Mouse (Mus musculus): ENCODE measurements around the gene Catspere2.
A peak's percentile ranks its signal among the peaks of the same experiment; 100 is the strongest.
"Not testable (repeated sequence)": the region's sequence is repeated elsewhere in the genome, so short reads cannot be mapped to it uniquely, and the experiment has no call there.

The Catspere2 gene

DNA sequence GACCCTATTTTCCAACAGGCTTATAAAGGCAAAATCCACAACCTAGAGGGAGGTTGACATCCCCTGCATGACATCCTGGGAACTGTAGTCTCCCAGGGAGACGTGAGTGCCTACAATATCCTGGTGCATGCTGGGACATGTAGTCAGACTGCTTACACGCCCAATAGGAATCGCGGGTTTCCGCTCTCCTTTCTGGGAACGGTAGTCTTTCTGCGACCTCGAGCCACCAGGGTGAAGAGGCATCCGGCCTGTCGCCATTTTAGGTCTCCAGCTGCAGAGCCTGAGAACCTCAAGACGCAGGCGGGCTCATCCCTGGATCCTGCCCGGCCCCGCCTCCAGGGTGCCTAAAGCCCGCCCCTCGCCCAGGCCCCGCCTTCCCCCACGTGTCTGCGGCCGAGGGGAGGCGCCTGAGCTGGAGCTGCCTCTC lies at the start of gene Catspere2:
Gene Catspere2 (plus strand): TSS at position 400 of the 427 bp plus-strand sequence.
- DNase-seq: peak; percentile 92

DNA sequence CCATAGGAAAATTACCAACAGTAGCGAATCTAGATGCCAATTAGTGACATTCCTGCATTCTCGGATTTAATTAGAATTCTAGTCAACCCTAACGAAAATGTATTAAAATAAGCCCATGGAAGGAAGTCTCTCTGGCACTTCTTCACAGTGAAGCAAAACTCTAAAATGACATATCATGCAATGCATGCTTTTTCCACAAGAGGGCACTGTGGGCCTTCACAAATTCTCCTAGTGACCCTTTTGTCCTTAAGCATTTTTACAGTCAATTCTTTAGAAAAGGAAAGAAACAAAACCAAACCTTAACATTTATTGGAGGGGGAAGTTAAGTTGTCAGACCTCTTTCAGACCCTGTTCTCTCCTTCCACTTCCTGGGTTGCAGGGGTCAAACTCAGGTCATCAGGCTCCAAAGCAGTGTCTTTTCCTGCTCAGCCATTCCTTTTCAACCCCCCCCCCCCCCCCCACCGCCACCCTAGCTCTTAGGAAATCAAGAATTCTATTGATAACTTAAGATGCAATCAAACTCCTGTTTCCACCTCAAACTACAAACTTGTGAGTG lies 42.7 kb upstream of the Catspere2 start:
- DNase-seq: not testable (repeated sequence)

DNA sequence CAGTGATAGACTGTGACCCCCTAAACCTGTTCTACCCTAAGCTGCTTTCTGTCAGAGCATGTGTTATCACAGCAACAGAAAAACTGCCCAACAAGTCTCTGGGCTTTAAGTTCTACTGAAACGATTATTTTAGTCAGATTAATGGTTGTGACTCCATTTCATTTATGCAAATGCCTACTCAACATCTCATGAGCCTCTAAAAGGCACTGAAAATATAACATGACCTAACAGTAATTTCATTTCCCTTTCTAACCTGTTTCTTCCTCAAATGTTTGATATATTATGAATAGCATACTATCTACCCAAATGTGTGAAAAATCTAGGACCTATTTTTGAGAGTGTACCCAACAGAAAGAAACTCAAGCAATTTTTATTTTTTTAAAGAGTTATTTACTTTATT lies 1.9 kb upstream of the Catspere2 start:
- DNase-seq: no peak

DNA sequence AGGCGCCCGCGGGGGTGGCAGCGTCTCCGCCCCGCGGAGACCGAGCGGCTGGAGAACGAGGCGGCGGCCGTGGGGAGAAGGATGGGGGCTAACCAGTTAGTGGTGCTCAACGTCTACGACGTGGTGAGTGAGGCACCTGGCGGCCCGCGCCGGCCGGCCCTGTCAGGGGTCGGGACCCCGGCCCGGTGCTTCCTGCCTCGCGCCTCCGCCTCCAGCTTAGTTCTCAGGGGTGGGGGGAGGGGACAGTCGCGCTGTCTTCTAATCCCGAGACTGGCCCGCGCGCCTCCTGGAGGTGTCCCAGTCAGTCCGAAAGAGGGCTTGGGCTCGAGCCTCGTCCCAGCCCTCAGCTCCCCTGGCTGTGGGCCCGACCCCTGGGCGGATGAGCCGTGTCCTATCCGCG lies 359 bp downstream of the Catspere2 start:
- not testable (repeated sequence) for DNase-seq

DNA sequence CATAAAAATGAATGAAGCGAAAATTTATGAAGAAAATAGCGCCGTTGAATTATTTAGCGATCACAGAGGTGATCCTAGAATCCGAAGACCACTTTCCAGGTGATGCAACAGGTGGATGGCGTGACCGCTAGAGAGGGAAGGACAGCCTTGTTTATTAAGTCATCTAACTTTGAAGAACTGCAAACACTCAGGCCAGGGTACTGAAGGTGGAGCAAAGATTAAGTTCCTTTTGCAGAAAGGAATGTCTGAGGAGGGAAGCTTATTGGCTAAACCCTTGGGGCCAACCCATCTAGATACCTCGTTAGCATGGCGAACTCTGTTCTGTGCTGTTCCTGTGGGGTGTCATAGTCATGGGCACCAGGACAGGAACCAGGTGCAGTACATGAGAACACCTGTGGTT lies 983 bp downstream of the Catspere2 start:
- DNase-seq: no peak

DNA sequence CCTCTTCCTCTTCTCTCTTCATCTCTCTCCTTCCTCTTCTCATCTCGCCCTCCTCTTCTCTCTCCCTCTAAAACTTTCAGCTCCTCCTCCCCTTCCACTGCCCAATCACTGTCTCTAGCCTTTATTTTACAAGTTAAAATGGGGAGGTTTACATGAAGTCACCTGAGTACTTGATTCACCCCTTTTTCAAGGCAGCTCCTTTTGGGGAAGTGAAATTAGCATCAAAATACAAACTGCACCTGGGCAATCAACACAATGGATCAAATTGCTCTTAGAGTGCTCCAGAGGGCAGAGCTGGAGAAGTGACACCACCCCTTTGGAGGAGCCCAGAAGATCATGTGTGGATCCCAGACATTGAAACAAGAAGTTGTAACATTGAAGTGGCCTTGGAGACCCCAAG lies 4.3 kb downstream of the Catspere2 start:
- not testable (repeated sequence) for DNase-seq

DNA sequence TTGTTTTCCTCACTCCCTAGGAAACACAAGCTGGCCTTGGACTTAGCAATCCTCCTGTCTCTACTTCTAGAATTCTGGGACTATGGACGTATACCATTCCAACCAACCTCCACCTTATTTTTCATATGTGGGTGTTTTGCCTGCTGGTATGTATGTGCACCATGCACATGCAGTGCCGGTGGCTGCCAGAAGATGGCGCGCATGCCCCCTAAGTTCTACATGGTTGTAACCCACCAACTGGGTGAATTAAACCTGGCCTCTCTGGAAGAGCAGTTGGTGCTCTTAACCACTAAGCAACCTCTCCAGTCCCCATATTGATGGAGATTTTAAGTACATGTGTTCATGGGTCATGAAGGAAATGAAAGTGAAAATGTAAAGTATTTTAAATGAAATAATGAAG lies 89.6 kb downstream of the Catspere2 start:
- DNase-seq: not testable (repeated sequence)

DNA sequence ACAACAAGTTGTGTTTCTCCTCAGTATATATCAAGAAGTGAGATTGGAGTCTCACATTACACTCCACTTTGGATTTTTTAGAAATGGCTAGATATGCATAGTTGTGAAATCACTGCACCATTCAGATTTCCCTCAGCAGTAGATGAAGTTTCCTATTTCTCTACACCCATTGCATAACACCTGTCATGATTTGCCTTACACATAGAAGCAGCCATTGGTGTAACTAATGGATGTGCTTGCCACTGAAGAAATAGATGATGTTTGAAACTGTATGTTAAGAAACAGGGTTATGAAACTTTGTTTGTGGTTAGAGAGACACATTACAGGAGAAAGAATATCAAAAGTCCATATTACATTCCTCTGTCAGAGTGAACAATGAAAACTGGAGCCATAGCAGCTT lies 114.6 kb downstream of the Catspere2 start:
- not testable (repeated sequence) for DNase-seq

DNA sequence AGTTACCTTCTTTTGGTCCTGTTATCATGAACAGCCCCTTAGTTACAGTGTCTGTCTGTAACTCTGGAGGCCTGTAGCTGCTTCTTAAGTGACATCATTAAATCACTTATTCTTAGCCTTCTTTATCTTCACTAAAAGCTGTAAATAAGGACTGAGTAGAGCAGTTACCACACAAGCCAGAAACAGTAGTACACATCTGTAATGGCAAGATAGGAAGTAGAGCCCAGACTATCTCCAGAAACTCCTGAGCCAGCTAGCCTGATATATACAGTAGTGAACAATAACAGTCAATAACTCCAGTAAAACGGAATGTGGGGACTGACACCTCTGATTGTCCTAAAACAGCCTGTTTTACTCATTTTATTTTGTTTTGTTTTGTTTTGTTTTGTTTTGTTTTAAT lies 125.3 kb downstream of the Catspere2 start:
- DNase-seq: not testable (repeated sequence)

DNA sequence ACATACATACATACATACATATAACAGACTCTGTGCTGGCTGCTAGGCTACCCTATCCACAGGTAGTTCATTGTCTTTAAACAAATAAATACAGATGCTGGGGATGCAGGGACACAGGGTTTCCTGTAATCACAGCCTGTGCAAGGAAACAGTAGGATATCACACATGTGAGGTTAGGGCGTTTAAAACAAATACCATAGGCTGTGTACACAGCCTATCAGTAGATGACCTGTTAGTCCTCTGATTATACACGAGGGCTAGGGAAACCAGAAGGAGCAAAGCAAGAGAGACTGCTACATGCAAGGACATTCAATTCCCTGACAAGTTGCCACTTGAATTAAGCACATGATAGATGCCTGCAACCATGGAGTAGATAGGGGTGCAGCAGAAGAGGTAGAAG lies 139.0 kb downstream of the Catspere2 start:
- not testable (repeated sequence) for DNase-seq

DNA sequence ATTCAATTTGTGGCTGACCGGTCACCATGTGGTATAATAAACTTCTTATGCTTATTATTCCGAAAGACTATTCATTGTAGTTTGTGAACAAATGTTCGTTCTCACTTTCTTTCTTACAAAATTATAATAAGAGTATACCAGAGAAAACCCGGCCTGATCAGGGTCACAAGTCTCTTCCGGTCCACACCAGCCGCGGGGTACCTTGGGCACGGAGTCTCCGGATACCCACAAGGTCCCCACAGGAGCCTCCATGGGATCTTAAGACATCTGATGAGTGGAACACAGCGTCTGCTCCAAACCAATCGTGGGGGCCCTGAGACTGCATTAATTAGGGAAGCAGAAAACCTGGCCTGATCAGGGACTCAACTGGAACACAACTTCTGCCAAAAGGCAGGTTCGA lies 151.1 kb downstream of the Catspere2 start:
- DNase-seq: no peak

DNA sequence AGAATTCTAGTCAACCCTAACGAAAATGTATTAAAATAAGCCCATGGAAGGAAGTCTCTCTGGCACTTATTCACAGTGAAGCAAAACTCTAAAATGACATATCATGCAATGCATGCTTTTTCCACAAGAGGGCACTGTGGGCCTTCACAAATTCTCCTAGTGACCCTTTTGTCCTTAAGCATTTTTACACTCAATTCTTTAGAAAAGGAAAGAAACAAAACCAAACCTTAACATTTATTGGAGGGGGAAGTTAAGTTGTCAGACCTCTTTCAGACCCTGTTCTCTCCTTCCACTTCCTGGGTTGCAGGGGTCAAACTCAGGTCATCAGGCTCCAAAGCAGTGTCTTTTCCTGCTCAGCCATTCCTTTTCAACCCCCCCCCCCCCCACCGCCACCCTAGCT lies 163.3 kb downstream of the Catspere2 start:
- not testable (repeated sequence) for DNase-seq

DNA sequence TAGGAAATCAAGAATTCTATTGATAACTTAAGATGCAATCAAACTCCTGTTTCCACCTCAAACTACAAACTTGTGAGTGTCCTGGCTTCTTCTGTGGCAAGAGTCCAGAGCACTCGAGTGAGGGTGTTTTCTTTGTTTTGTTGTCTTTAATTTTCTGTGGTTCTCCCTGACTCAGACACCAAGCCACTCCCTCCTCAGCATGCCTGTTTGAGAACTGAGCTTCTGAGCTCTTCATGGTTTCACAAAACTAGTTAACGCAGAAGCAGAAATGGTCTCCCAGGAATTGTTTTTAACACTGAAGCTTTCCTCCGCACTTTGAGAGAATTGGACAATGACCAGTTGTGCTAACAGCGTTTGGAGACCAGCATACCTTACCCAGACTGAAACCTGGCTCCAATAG lies 163.7 kb downstream of the Catspere2 start:
- DNase-seq: not testable (repeated sequence)

DNA sequence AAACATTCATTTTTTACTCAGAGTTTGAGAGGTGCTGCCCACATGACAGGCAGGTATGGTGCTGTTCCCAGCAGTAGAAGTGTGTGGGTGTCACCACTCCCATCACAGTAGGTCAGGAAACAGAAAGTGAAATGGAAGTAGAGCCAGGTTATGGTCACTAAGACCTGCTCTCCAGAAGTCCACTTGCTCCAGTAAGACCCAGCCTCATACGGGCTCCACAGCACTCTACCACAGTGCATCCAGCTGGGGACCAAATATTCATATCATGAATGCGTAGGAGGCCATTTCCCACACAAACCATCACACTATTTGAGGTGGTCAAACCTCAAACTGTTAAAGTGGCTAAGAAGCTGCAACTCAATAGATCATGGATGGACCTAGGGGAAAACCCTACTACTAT lies 199.0 kb downstream of the Catspere2 start:
- no peak for DNase-seq

DNA sequence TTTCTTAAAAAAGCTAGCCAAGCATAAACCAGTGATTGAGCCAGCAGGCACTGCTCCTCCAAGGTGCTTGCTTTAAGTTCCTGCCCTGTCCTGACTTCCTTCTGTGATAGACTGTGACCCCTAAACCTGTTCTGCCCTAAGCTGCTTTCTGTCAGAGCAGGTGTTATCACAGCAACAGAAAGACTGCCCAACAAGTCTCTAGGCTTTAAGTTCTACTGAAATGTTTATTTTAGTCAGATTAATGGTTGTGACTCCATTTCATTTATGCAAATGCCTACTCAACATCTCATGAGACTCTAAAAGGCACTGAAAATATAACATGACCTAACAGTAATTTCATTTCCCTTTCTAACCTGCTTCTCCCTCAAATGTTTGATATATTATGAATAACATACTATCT lies 202.4 kb downstream of the Catspere2 start:
- no peak for DNase-seq

DNA sequence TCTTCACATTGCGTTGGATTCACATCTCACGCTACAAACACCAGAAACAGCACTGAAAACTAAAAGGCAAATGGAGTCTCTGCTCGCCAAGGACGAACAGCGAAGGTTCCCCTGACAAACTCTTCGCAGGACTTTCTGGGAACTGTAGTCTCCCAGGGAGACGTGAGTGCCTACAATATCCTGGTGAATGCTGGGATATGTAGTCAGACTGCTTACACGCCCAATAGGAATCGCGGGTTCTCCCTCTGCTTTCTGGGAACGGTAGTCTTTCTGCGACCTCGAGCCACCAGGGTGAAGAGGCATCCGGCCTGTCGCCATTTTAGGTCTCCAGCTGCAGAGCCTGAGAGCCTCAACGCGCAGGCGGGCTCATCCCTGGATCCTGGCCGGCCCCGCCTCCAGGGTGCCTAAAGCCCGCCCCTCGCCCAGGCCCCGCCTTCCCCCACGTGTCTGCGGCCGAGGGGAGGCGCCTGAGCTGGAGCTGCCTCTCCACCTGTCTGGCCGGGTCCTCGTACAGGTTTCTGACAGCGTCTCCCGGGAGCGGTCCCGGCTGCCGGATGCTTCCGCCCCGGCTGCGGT lies 204.1 kb downstream of the Catspere2 start, which contains the start of gene Desi2:
Gene Desi2 (plus strand): TSS at position 202 of the 576 bp plus-strand sequence.
- DNase-seq: peak; percentile 84

DNA sequence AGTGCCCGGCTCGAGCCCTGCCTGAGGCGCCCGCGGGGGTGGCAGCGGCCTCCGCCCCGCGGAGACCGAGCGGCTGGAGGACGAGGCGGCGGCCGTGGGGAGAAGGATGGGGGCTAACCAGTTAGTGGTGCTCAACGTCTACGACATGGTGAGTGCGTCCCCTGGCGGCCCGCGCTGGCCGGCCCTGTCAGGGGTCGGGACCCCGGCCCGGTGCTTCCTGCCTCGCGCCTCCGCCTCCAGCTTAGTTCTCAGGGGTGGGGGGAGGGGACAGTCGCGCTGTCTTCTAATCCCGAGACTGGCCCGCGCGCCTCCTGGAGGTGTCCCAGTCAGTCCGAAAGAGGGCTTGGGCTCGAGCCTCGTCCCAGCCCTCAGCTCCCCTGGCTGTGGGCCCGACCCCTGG lies 204.6 kb downstream of the Catspere2 start:
- DNase-seq: peak; percentile 60

DNA sequence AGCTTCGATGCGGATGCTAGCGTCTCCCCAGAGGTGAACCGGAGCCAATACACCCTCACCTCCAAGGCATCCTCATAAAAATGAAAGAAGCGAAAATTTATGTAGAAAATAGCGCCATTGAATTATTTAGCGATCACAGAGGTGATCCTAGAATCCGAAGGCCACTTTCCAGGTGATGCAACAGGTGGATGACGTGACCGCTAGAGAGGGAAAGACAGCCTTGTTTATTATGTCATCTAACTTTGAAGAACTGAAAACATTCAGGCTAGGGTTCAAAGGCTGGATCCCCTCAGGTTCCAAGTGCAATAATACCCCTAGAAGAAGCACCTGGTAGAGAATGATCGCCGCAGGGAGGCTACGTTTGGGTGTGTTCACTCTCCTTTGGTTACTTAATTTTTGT lies 205.2 kb downstream of the Catspere2 start:
- DNase-seq: peak; percentile 4

DNA sequence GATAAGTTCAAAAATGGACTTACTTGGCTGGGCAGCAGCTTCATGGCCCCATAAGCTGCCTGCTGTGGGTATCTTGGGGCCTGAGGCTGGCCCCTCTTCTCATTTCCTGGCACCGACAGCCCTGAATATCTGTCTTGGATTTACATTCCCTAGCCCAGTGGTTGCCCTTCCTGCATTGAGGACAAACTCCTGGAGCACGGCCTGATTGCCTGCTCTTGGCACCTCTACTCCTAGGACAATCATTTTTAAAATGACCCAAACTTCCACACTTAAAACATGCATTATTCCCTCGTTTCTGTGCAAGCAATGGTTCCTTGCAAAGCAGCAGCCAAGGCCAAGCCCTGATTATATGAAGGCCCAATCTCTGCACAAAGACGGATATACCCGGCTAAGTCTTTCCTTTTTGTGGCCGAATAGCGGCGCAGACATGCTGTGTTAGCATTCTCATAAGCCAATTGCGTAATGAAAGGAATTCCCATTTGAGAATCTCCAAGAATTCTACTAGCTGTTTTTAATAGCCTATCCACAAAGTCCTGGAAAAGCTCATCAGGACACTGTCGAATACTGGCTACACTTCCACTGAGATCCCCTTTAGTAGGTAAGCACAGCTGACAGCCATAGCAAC lies 222.6 kb downstream of the Catspere2 start:
- no peak for DNase-seq

DNA sequence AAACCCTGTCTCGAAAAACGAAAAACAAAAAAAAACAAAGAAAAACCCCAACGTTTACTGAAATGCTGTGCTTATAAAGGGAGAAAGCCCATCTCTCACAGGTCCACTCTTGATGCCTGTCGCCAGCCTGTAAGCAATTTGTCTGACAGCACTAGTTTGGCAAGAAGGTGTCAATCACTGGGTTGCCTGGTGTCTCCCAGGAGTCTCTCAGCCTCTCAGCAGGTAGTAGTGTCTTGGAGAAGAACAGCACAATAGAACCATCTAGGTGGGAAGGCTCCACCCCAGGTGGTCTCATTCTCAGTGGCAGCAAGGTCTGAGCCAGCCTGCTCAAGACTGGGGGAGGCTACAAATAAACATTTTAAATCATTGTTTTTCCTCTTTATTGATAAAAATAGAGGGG lies 224.6 kb downstream of the Catspere2 start:
- not testable (repeated sequence) for DNase-seq

DNA sequence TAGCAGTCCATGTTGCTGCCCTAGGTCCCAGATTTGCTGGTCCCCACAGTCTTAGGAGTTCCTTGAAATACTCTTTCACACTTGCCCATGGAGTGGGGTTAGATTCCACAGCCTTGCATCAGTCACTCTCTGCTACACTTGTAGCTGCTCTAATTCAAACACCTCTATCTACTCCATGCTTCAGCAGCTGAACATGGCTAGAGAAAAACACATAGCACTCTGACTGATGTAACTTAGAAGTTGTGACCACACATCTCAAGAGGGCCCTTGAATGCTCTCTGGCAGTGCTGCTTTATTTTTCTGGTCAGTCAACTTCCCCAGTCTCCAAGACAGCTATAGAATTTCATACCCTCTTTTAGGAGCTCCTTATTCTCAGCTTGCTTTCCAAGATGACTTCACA lies 226.7 kb downstream of the Catspere2 start:
- no peak for DNase-seq

DNA sequence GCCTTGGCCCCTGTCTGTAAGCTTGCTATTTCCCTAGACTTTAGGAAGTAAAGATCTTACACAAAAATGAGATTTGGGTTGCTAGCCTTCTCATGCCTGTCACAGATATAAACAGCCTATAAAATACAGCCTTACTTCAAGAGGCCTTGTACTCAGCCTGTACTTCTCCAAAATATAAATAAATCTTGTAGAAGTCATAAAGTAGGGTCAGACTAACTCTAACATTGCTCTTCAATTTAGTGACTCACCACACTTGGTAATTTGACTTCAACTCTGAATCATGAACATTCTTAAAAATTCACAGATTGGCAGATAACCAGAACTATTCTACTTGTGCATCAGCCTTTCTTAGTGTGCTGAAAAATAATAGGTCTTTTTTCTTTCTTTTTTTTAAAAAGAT lies 233.9 kb downstream of the Catspere2 start:
- DNase-seq: no peak

DNA sequence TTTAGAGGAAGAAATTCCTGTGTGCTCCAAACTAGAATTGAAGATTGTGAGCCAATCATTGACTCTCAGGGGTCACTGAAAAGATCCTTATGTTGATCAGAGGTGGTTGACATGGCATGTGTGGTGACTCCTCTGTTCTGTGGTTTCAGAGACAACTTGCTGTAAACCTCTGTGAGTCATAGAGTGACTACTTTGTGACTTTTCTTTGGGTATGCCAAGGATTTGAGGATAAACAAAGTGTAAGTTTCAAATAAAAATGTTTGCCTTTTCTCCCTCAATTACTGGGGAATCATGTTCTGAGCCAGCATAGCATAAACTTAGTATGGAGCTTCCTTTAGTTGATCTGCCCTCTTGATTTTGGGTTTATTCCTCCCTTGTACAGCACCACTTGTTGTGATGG lies 235.1 kb downstream of the Catspere2 start:
- DNase-seq: no peak
